Mouse (Mus musculus) cortical plate, adult 2 months (tissue): Measurements from ENCODE around the gene Eif1b. TPM values are rescaled to one million over a fixed set of nuclear protein-coding genes. Genes with fewer than 3 reads are reported as not detected.
"Not testable (repeated sequence)": the region's sequence is repeated elsewhere in the genome, so short reads cannot be mapped to it uniquely, and the experiment has no call there.

Experiments
- H3K27ac ChIP-seq: fragments of 200-500 bp; 2 replicates; pipeline ENCODE4 v1.5.1; 2012; ENCODE audit warnings: low read length, control low read depth, inconsistent platforms; ENCODE audit not compliant: insufficient read depth
- H3K4me1 ChIP-seq: fragments of 200-500 bp; 2 replicates; pipeline ENCODE4 v1.6.1; 2011; ENCODE audit warnings: low read length; ENCODE audit not compliant: control insufficient read depth, insufficient read depth
- H3K4me3 ChIP-seq: fragments of 200-500 bp; 2 replicates; pipeline ENCODE4 v1.5.1; 2011; ENCODE audit warnings: mild to moderate bottlenecking, low read length, control low read depth; ENCODE audit not compliant: insufficient read depth
- CTCF ChIP-seq: fragments of 200-500 bp; IDR thresholded peaks from 2 replicates; pipeline ENCODE4 v1.5.1; 2011; ENCODE audit warnings: mild to moderate bottlenecking, control low read depth, low read length; ENCODE audit not compliant: insufficient read depth; ENCODE audit errors: extremely low read depth
- POLR2A ChIP-seq: fragments of 200-500 bp; IDR thresholded peaks from 2 replicates; pipeline ENCODE4 v1.6.1; 2011; ENCODE audit warnings: mild to moderate bottlenecking, low read length, control low read depth; ENCODE audit not compliant: insufficient read depth; ENCODE audit errors: extremely low read depth
- polyA plus RNA-seq: library from polyadenylated mRNA; depleted of rRNA; stranded (reverse); fragments of >200 nt; gene quantifications from 2 replicates; pipeline ENCODE4 v1.2.3, GENCODE M21; 2012

The Eif1b gene
- polyA plus RNA-seq, 1 experiment, result 147 TPM

GRCm38 (mm10) chr9:120518946-120519345 is 26.9 kb downstream of the Eif1b start:
- TF ChIP-seq CTCF (no peak), POLR2A (no peak)
- no peak overlapping the region for H3K27ac ChIP-seq
- no peaks in the 10 kb centered on the region for H3K4me1 ChIP-seq
- H3K4me3 ChIP-seq, result no peak overlapping the region

GRCm38 (mm10) chr9:120519469-120520125 is 27.6 kb downstream of the Eif1b start:
- Histone ChIP-seq H3K27ac (no peak overlapping the region), H3K4me3 (no peak overlapping the region)
- TF ChIP-seq CTCF (no peak), POLR2A (0 out of 2 replicates have a peak, but pooled peaks have one; percentile 14)

GRCm38 (mm10) chr9:120521161-120521560 is 29.1 kb downstream of the Eif1b start:
- no peak overlapping the region for H3K4me3 ChIP-seq
- no peaks in the 10 kb centered on the region for H3K4me1 ChIP-seq
- TF ChIP-seq POLR2A, result no peak
- TF ChIP-seq CTCF, result no peak
- H3K27ac ChIP-seq, result no peak overlapping the region

More at GRCm38 (mm10) chr9:120519469-120520125, 27.6 kb downstream of the Eif1b start:
- H3K4me1 ChIP-seq, result no peaks in the 10 kb centered on the region

GRCm38 (mm10) chr9:120527270-120527669 is 35.2 kb downstream of the Eif1b start:
- H3K27ac ChIP-seq, result no peak overlapping the region
- no peak for TF ChIP-seq CTCF
- no peak for TF ChIP-seq POLR2A
- H3K4me1 ChIP-seq, result no peaks in the 10 kb centered on the region
- H3K4me3 ChIP-seq, result no peak overlapping the region

GRCm38 (mm10) chr9:120527919-120528318 is 35.9 kb downstream of the Eif1b start:
- no peak overlapping the region for H3K4me3 ChIP-seq
- TF ChIP-seq CTCF (no peak), POLR2A (no peak)
- no peak overlapping the region for H3K27ac ChIP-seq
- no peaks in the 10 kb centered on the region for H3K4me1 ChIP-seq

GRCm38 (mm10) chr9:120528815-120529510 is 36.9 kb downstream of the Eif1b start:
- no peak overlapping the region for H3K4me3 ChIP-seq
- no peak for TF ChIP-seq CTCF
- TF ChIP-seq POLR2A, result no peak
- H3K27ac ChIP-seq, result no peak overlapping the region
- H3K4me1 ChIP-seq, result no peaks in the 10 kb centered on the region

GRCm38 (mm10) chr9:120530471-120530870 is 38.4 kb downstream of the Eif1b start:
- Histone ChIP-seq H3K4me1 (no peaks in the 10 kb centered on the region), H3K4me3 (no peak overlapping the region), H3K27ac (no peak overlapping the region)
- TF ChIP-seq POLR2A (no peak), CTCF (no peak)

GRCm38 (mm10) chr9:120532062-120532461 is 40.0 kb downstream of the Eif1b start:
- TF ChIP-seq CTCF (no peak), POLR2A (no peak)
- H3K4me1 ChIP-seq, result no peaks in the 10 kb centered on the region

GRCm38 (mm10) chr9:120532691-120533090 is 40.7 kb downstream of the Eif1b start:
- no peaks in the 10 kb centered on the region for H3K4me1 ChIP-seq
- no peak for TF ChIP-seq POLR2A
- no peak for TF ChIP-seq CTCF
- H3K4me3 ChIP-seq, result no peak overlapping the region
- H3K27ac ChIP-seq, result no peak overlapping the region

More at GRCm38 (mm10) chr9:120532062-120532461, 40.0 kb downstream of the Eif1b start:
- Histone ChIP-seq H3K4me3 (no peak overlapping the region), H3K27ac (no peak overlapping the region)

- H3K4me3 ChIP-seq, H3K4me1 ChIP-seq: not testable (repeated sequence)
Observed at GRCm38 (mm10) chr9:120533446-120533950, 41.5 kb downstream of the Eif1b start.

More at GRCm38 (mm10) chr9:120533446-120533950, 41.5 kb downstream of the Eif1b start:
- not testable (repeated sequence) for H3K27ac ChIP-seq
